Mouse (Mus musculus) heart, postnatal 0 days (tissue): Measurements from ENCODE around the gene Il10ra.

ENCODE experiments used
- CTCF ChIP-seq: IDR thresholded peaks from 2 replicates; pipeline ENCODE4 v1.5.1; 2016; ENCODE audit warnings: antibody characterized with exemption, control low read depth, low read depth
- EP300 ChIP-seq: IDR thresholded peaks from 2 replicates; pipeline ENCODE4 v1.6.1; 2016; ENCODE audit warnings: antibody characterized with exemption, low read depth

GRCm38 (mm10) chr9:45254605-45255004, 14.3 kb downstream of the Il10ra start:
- TF ChIP-seq EP300 (no peak), CTCF (no peak)
